Mouse (Mus musculus): ENCODE data around the gene Dnajc3. TPM values are rescaled to one million over a fixed set of nuclear protein-coding genes. Genes with fewer than 3 reads are reported as not detected.

Dnajc3 gene
- polyA plus RNA-seq, 1 experiment from 2014 or later = 73.5 TPM

GRCm38 (mm10) chr14:119007103-119007951, 69.6 kb downstream of the Dnajc3 start:
- in situ Hi-C loops (cut with MboI; ENCODE audit: low pct_unique_long_range_greater_than_20kb) = loop anchor here (25.0 kb wide), 1 partner anchor 1055 kb away; no protein-coding TSS in a partner anchor
- ATAC-seq = peak; percentile 97
- DNase-seq (ENCODE audit: low read depth, low spot score) = no peak
- TF ChIP-seq CTCF (IDR thresholded peaks at IDR 0.05) = no peak
- POLR2A ChIA-PET = interaction anchor here (0.6 kb wide), 1 partner anchor 69 kb away, joined by 3 read pairs; no protein-coding TSS in a partner anchor
- no peaks in the 10 kb centered on the region for H3K27me3 ChIP-seq
- CTCF ChIA-PET = interaction anchor here (2.2 to 2.9 kb wide), 2 partner anchors 20 to 21 kb away, joined by 6 to 14 read pairs; no protein-coding TSS in a partner anchor

- DNase-seq (ENCODE audit: low read depth, low spot score) (no peak), ATAC-seq (no peak)
- in situ Hi-C loops (cut with MboI; ENCODE audit: low pct_unique_long_range_greater_than_20kb) = loop anchor here (25.0 kb wide), 1 partner anchor 1054 kb away; no protein-coding TSS in a partner anchor
- ChIA-PET CTCF (interaction anchor here (2.2 to 2.9 kb wide), 2 partner anchors 19 to 21 kb away, joined by 6 to 14 read pairs; no protein-coding TSS in a partner anchor), POLR2A (no interaction called here)
- TF ChIP-seq CTCF (IDR thresholded peaks at IDR 0.05) = no peak
- no peaks in the 10 kb centered on the region for H3K27me3 ChIP-seq
Observed at GRCm38 (mm10) chr14:119008031-119008590, 70.3 kb downstream of the Dnajc3 start.

- ChIA-PET CTCF (no interaction called here), POLR2A (no interaction called here)
- DNase-seq (ENCODE audit: low read depth, low spot score) (no peak), ATAC-seq (no peak)
- no peak for TF ChIP-seq CTCF (IDR thresholded peaks at IDR 0.05)
- in situ Hi-C loops (cut with MboI; ENCODE audit: low pct_unique_long_range_greater_than_20kb) = loop anchor here (25.0 kb wide), 1 partner anchor 1053 kb away; no protein-coding TSS in a partner anchor
- H3K27me3 ChIP-seq = no peaks in the 10 kb centered on the region
Observed at GRCm38 (mm10) chr14:119009531-119009930, 71.8 kb downstream of the Dnajc3 start.

- DNase-seq (ENCODE audit: low read depth, low spot score) (no peak), ATAC-seq (no peak)
- in situ Hi-C loops (cut with MboI; ENCODE audit: low pct_unique_long_range_greater_than_20kb) = loop anchor here (25.0 kb wide), 1 partner anchor 1049 kb away; no protein-coding TSS in a partner anchor
- ChIA-PET POLR2A (no interaction called here), CTCF (interaction anchor here (5.7 kb wide), 1 partner anchor 14 kb away, joined by 19 read pairs; no protein-coding TSS in a partner anchor)
- TF ChIP-seq CTCF (IDR thresholded peaks at IDR 0.05) = no peak
- no peaks in the 10 kb centered on the region for H3K27me3 ChIP-seq
Observed at GRCm38 (mm10) chr14:119012607-119013431, 75.0 kb downstream of the Dnajc3 start.

DNA sequence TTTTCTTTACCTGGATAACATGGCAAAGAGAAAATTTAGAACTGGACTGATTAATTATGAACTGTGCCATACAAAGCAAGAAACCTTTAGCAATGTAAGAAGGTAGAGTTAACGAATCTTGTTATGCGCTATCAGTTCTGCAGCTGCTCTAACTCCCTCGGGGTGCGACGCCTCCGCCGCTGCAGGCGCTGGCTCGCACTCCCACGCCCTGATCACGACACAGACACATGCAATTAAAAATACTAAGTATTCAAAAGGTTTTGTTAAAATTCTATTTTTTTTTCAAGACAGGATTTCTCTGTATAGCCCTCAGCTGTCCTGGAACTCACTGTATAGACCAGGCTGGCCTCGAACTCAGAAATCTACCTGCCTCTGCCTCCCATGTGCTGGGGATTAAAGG, 75.8 kb downstream of the Dnajc3 start:
- no peak for ATAC-seq
- in situ Hi-C loops (cut with MboI; ENCODE audit: low pct_unique_long_range_greater_than_20kb) = loop anchor here (25.0 kb wide), 1 partner anchor 1049 kb away; no protein-coding TSS in a partner anchor
- ChIA-PET CTCF (interaction anchor here (5.7 kb wide), 1 partner anchor 13 kb away, joined by 19 read pairs; no protein-coding TSS in a partner anchor), POLR2A (no interaction called here)
- no peak for TF ChIP-seq CTCF (IDR thresholded peaks at IDR 0.05)
- H3K27me3 ChIP-seq = no peaks in the 10 kb centered on the region
- no peak for DNase-seq (ENCODE audit: low read depth, low spot score)

DNA sequence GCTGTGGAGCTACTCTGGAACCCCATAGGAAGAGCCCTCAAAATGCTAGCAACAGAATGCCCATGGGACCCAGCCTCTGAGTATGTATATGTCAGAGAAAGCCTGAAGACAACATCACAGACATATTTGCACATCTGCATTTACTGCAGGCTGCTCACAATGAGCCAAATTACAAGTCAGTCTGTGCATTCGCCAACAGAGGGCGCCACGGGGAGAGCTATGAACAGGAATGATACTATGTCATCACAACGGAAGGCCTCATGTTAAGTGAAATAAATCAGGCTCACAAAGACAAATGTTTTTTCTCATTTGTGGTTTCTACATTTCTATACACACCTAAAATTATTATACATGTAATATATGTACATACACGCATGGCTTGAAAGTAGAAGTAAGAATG, 88.1 kb downstream of the Dnajc3 start:
- in situ Hi-C loops (cut with MboI; ENCODE audit: low pct_unique_long_range_greater_than_20kb) = no loop called here
- POLR2A ChIA-PET = no interaction called here
- TF ChIP-seq CTCF (IDR thresholded peaks at IDR 0.05) = peak; percentile 63
- CTCF ChIA-PET = interaction anchor here (1.4 to 3.3 kb wide), 5 partner anchors 10 to 206 kb away, joined by 3 to 25 read pairs (median 17); no protein-coding TSS in a partner anchor
- H3K27me3 ChIP-seq = no peaks in the 10 kb centered on the region
- DNase-seq (ENCODE audit: low read depth, low spot score) = no peak
- no peak for ATAC-seq

DNA sequence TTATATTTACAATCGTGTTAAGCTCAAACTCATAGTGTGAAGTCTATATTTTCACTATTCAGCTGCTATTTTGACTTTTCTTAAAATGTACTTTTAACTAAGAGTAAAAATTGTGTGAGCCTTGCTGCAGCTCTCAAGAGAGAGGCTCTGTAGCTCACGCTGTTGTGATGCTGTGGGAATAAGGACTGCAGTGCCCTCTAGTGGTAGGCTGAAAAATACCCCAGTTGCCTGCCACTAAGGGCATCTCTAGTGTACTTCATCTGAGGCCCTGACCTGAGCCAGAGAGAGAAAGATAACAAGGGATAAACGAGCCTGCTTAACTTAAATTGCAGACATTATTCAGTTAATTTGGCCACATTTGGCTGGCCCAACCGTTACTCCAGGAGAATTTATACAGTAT, 89.4 kb downstream of the Dnajc3 start:
- ChIA-PET POLR2A (interaction anchor here (0.7 kb wide), 1 partner anchor 11 kb away, joined by 3 read pairs; no protein-coding TSS in a partner anchor), CTCF (interaction anchor here (0.7 to 3.3 kb wide), 11 partner anchors 9 to 207 kb away, joined by 3 to 25 read pairs (median 5); no protein-coding TSS in a partner anchor)
- H3K27me3 ChIP-seq = no peaks in the 10 kb centered on the region
- no peak for DNase-seq (ENCODE audit: low read depth, low spot score)
- TF ChIP-seq CTCF (IDR thresholded peaks at IDR 0.05) = peak; percentile 92
- in situ Hi-C loops (cut with MboI; ENCODE audit: low pct_unique_long_range_greater_than_20kb) = no loop called here
- peak; percentile 92 for ATAC-seq

DNA sequence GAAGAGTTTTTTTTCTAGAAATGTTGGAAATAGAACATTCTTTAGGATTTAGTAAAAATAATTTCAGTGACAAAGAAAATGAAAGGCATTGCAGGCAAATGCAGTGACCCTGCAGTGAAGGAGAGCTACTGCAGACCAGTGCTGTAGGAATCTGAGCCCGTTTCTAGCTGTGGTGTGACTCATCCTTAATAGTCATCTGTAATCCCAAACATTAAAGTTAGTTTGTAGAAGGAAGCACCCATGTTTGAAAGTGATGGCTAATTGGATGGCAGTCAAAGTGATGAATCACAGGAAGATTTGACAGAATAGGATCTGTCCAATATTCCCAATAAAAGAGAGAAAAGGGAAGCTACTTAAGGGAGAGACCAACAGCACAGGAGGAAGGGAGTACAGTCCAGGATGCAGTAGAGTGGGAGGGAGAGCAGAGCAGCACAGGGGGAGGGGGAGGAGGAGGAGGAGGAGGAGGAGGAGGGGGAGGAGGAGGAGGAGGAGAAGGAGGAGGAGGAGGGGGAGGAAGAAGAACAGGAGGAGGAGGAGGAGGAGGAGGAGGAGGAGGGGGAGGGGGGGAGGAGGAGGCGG, 90.0 kb downstream of the Dnajc3 start:
- CTCF ChIA-PET = interaction anchor here (1.2 to 3.3 kb wide), 5 partner anchors 12 to 40 kb away, joined by 3 to 25 read pairs (median 17); no protein-coding TSS in a partner anchor
- no peaks in the 10 kb centered on the region for H3K27me3 ChIP-seq
- in situ Hi-C loops (cut with MboI; ENCODE audit: low pct_unique_long_range_greater_than_20kb) = no loop called here
- DNase-seq (ENCODE audit: low read depth, low spot score) (no peak), ATAC-seq (peak; percentile 95)
- no peak for TF ChIP-seq CTCF (IDR thresholded peaks at IDR 0.05)
- POLR2A ChIA-PET = interaction anchor here (0.5 to 0.7 kb wide), 2 partner anchors 10 to 14 kb away, joined by 3 read pairs; no protein-coding TSS in a partner anchor

Other genes with a start within 250 kb of the Dnajc3 start
- 52.8 TPM for gene Abcc4, start 231.8 kb upstream of the Dnajc3 start, polyA plus RNA-seq (2021)
- not detected for gene Cldn10, start 150.1 kb upstream of the Dnajc3 start, polyA plus RNA-seq (2021)
- 32.3 TPM for gene Dzip1, start 12.5 kb upstream of the Dnajc3 start, polyA plus RNA-seq (2021)
- gene Uggt2, start 161.5 kb downstream of the Dnajc3 start, polyA plus RNA-seq (2021) = 18.5 TPM
- 1.0 TPM for gene Hs6st3, start 200.4 kb downstream of the Dnajc3 start, polyA plus RNA-seq (2021)